Mouse (Mus musculus): ENCODE results near the gene Hivep3. TPM values are rescaled to one million over a fixed set of nuclear protein-coding genes. Genes with fewer than 3 reads are reported as not detected.

Hivep3 gene
- total RNA-seq, 2 experiments from 2014 or later, result 5.7 to 6.3 TPM

DNA sequence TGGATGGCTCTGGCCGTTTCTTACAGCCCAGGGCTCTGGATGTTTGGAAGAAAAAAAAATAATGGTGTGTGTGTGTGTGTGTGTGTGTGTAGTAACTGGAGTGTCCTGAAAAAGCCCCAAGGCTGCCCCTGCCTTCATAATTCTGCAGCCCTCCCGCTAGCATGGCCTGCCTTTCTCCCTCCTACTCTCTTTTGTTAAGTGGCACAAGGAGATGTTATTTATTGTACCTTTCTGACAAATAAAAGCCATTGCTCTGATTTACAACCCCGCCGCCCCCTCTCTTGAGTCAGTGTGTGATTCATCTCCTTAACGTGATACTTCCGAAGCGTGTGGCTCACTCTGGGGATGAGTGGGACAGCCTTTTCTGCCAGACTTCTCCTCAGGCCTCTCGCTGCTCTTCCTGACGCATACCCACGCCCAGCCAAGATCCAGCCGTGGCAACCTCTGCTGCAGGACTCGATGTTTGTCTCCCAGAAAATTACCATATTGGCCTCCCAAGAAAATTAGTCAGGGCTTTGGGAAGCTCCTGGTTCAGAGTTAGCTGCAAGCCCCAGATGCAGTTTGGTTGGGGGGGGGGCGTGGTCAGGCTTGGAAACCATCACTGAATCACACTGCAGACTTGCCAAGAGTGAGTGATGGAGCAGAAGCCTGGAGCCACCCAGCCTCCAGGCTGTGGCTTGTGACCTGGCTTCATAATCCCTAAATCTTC lies 199.1 kb downstream of the Hivep3 start:
- no peak for DNase-seq
- intact Hi-C loops (cut with DNase I), result no loop called here

DNA sequence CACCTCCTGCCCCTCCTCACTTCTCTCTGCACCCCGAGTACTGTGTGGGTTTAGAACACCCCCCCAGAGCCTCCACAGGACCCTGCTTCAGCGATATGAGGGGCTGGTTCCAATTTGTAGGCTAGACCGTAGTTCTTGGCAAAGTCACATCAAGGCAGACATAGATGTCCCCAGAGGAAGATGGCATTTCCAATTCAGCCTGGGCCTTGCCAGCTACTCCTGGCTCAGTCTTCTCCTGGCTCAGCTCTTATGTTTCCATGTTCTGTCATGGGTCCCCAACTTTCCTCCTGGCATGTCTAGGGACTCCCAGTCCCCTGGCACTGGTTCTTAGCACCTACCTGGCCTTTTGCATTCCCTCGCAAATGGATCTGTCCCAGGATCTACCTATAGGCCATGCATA lies 201.3 kb downstream of the Hivep3 start:
- no peak for DNase-seq
- intact Hi-C loops (cut with DNase I), result no loop called here

DNA sequence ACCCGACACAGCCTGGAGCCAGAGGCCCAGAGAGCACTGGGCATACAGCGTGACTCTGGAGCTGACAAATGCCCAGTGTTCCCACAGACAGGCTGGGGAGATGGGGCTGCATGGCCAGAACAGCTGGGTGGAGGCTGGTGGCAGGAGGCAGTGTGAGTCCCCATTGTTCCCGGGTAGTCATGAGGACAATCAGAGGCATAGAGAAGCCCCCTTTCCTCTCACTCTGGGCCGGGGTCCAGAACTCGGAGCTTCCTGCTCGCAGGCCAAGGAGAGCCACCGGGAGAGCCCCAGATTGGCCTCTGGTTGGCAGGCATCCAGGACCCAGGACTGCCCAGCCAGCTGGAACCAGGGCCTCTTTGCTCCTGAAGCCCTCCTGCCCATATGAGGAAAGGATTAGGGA lies 204.3 kb downstream of the Hivep3 start:
- DNase-seq, result peak; percentile 39 to 61

DNA sequence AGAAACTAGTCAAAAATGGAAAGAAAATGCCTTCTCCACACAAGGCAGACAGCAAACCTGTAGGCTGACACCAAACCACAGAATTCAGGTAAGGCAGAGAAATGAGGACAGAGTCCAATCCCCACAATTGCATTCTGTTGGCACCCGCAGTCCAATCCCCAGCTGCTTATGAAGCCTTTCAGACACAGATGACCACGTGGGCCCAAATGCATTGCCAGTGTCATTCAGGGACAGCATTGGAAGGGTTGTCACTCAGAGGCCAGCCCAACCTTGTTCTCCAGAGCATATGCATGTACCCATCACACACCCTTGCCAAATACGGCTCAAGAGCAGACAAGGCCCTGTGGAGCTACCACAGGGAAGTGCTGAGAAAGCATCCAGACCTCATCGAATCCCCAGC lies 204.9 kb downstream of the Hivep3 start:
- no peak for DNase-seq
- intact Hi-C loops (cut with DNase I), result no loop called here

More for the DNA sequence above, 204.3 kb downstream of the Hivep3 start:
- intact Hi-C loops (cut with DNase I), result no loop called here

DNA sequence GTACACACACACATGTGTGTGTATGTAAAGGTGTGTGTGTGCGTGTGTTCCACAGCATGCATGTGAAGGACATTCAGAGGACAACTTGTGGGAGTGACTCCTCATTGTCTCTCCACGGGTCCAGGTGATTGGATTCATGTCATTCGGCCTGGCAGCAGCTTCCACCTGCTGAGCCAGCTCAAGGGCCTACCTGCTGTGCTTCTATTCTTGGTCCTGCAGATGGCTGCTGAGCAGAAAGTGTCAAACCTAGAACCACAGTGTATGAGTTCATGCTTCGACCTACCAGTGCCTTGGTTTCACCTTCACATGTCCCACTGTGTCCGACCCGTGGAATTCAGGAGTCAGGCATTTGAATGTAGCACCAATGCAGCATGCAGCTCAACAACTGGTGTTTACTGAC lies 206.2 kb downstream of the Hivep3 start:
- intact Hi-C loops (cut with DNase I), result no loop called here
- no peak for DNase-seq

DNA sequence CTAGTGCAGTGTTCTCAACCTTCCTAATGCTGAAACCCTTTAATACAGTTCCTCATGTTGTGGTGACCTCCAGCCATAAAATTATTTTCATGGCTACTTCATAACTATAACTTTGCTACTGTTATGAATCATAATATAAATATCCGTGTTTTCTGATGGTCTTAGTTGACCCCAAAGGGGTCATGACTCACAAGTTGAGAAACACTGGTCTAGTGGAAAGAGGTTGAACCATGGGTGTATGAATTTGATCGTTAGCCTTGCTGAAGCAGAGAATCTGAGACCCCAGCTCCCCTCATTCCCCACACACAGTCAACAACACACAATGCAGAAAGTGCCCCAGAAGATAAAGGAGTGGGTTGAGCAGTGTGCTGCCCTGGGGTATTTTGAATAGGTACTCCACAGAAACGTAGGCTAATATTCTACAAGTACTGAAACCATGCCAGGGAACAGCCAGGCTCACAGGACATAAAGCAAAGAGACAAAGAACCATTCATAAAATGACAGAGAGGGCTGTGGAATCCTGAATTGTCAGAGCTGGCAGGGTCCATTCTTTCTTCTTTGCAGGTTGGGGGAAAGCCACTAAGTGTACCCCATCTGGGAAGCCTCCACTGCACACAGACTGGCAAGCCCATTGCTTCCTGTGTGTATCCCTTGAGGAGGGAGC lies 212.8 kb downstream of the Hivep3 start:
- DNase-seq, result no peak
- intact Hi-C loops (cut with DNase I), result no loop called here

DNA sequence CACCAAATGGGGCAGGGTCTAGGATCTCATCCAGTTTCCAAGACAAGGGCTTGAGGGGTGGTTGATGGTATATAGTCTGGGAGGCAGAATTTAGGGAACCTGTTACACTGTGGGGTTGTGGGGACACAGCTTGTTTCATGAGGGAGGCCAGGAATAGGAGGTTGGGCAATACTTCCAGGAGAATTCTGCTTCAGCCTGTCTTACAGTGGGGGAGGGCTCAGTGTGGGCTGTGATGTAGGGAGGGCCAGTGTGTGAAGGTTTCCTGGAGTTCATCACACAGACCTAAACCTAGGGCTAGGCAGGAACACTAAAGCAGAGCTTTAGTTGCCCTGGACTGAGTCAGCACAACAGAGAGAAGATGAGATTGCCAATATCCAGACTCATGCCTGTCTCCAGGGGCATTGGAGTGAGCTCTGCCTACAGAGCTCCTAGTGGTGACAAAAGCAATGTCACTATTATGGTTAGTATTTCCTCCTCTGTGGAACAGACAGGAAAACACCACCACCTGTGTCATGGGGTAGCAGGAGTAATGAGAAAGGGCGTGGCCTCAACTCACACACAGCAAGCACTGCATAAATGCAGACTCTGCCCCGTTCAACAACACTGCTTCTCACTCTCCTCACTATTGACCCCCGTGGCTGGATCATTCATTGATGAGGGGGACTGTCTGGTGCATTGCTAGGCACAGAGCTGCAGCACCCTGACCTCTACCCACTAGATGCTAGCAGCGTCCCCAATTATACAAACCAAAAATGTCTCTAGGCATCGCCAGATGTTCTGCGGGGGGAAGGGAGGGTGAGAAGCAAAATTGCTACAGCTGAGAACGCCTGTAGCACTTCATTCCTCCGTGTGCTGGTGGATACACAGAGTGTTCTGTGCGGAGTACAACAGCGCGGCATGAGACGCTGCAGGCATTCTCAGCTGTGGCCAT lies 213.9 kb downstream of the Hivep3 start:
- DNase-seq, result no peak
- intact Hi-C loops (cut with DNase I), result no loop called here

DNA sequence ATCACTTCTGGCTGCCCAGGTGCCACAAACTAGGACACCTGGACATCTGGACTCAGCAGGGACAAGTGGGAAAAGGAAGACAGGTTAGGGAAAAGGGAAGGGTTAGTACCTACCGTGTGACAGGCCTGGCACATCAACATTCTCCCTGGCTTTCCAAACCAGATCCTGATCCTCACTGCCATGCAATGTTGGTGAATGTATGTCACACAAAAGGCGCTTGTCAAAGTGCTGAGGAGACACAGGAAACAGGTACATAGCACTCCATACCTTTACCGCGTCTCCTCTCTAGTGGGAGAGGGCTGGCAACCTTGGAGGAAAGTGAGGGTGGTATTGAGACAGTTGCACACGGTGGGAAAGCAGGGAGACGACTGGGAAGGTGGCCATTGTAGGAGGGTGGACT lies 214.8 kb downstream of the Hivep3 start:
- DNase-seq, result no peak
- intact Hi-C loops (cut with DNase I), result no loop called here

DNA sequence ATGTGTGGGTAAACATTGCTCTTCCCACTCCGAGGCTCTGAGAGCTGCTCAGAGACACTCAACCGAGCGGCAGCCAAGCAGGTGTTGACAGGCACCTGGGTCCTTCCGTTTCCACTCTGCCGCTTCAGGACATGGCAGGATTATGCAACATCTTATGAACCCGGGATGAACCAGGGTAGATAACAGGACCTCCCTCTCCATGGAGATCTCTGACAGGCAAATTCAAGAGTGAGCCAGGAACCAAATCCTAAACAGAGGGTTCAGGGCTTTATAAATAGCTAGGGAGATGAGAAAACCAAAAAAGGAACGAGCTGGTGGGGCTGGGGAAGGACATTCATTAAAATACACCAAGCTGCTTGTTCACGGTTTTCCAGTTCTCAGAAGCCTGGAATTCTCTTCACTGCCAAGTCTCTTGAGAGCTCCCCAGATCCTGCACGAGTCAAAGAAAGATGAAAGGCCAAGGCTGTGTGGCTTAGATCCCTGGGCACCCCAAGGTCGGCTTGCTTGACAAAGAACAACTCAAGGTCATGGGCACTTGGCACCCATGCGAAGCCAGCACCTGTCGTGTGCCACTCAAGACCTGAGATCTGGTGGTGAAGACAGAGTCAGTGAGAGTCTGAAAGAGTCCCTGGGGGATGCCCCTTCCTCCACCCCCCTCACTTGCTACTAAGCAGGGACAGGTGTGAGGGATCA lies 215.5 kb downstream of the Hivep3 start:
- intact Hi-C loops (cut with DNase I), result no loop called here
- DNase-seq, result no peak

DNA sequence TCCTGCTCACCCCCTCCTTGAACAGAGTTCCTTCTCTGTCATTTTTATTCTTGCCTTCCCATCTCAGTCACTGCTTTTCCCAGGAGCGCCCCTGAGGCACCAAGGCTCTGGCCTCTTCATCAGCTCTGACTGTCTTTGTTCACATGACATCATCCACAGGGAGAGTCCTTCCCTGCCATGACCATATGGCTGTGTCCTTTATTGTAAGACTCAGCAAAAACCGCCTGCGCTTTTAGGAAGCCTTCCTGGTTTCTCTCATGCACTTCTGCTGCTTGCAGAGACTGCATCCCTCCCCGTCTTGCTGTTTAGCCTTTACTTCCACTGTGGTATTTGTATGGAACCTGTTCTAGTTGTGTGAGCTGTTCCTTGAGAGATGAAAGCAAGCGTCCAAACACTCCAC lies 216.6 kb downstream of the Hivep3 start:
- DNase-seq, result no peak
- intact Hi-C loops (cut with DNase I), result no loop called here

DNA sequence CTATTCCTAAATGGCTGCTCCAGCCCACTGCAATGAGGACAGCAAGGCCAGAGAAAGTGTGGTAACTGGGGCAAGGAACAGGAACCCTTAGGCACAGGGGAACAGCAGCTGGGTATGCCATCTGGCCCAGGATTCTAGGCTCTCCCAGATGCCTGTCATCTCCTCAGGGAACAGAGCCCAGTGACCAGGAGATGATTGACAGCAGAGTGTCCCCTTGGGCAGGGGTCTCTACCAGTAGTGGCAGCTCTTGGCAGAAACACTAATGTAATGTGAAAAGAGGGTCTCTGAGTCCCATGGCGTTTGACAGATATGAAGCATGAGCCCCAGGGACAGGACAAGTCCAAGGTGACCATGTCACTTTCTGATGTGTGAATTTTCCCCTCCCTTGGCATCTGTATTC lies 217.5 kb downstream of the Hivep3 start:
- intact Hi-C loops (cut with DNase I), result no loop called here
- no peak for DNase-seq

DNA sequence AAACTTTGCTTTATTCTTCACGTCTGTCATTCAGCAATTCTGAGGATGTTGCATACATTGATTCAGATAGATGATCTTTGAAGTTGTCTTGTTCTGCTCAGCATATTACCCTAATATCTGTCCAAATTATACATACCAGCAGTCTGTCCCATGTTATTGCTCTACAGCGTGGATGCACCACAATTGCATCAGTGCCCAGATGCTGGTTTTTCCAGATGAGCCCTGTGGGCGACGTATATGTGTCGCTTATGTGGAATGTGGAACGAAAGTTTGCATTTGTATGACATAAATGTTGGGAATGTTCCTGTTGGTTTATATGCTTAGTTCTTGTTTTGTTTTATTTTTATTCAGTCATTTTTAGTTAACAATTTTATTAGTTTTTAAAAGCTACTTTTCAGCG lies 221.4 kb downstream of the Hivep3 start:
- intact Hi-C loops (cut with DNase I), result no loop called here
- no peak for DNase-seq

DNA sequence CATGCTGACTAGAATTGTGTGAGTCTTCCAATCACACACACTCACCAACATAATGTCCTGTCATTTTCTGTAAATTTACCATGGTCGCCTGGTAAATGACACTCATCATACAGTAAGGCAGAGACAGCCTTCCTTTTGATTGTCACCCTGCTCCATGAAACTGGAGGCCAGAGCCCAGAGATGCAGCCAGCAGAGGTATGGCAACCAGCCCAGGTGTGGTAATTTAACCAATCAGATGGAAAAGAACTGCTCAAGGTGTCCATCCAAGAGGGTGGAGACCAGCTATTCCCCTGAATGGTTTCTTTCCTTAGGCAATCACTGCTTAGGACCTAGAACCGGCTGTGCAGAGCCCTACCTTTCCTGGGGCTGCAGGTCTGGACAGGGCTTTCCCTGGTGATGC lies 224.4 kb downstream of the Hivep3 start:
- intact Hi-C loops (cut with DNase I), result no loop called here
- no peak for DNase-seq

DNA sequence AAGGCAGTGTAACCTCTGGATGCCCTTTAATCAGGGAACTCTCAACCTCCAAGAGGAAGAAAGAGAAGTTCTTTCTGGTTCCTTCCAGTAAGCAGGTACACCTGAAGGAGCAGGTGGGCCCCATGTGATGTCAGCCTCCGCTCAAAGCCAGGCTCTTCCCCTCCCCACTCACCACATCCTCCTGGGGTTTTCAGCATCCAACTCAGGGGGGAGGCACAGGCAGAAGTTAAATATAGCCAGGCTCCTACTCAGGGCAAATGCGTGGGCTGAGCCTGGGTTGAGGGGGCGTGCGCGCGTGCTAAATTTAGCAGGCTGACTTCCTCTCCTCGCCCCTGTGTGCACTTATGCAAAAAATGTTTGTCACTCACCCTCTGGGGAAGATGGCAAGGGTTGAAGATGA lies 225.7 kb downstream of the Hivep3 start:
- intact Hi-C loops (cut with DNase I), result no loop called here
- DNase-seq, result no peak

DNA sequence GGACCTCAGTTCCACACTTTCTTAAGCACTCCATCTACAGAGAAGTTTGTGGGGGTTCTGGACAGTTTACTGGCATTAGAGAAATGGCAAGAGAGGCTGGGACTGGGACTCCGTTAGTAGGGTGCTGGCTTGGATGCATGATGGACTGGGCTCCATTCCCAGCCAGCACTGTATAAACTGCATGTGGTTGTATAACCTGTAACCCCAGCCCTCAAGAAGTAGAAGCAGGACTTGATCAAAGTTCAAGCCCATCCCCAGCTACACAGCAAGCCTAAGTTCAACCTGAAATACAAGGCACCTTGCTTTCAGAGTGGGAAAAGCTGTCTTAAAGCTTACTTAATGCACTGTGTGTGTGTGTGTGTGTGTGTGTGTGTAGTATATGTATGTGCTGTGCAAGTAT lies 226.3 kb downstream of the Hivep3 start:
- DNase-seq, result no peak
- intact Hi-C loops (cut with DNase I), result loop anchor here (5.0 kb wide), 1 partner anchor 142 kb away; no protein-coding TSS in a partner anchor

DNA sequence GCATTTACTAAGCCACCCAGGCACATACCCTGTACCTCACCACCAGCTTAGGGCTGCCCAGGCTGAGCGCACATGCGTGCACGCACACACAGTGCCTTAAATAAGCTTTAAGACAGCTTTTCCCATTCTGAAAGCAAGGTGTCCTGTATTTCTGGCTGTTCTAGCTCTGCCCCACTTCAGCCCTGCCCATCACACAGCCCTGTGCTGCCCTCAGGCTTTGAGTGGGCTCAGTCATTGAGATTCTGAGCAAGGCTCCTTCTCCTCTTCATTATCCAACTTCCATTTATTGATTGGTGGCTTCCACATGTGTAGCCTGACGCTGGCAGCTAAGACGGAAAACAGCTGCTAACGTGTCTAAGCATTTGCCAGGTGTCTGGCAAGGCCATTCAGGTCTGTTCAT lies 226.9 kb downstream of the Hivep3 start:
- intact Hi-C loops (cut with DNase I), result loop anchor here (5.0 kb wide), 1 partner anchor 142 kb away; no protein-coding TSS in a partner anchor
- no peak for DNase-seq

DNA sequence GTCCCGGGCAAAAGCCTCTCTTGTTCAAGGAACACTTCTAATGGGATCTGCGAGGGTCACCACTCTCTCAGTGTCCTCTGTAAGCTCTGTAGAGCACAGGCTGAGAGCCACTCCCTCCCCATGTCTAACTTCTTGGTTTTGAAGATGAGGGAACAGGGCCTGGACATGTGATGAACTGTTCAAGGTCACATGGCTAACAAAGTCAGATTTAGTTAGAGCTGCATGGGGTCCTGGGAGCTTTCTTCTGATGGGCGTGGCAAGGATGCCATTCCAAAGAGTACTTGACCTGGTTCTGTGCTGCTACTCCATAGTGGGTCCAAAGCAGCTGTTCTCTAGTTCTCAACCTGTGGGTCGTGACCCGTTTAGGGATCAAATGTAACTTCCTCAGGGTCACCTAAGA lies 227.6 kb downstream of the Hivep3 start:
- DNase-seq, result no peak
- intact Hi-C loops (cut with DNase I), result loop anchor here (5.0 kb wide), 1 partner anchor 141 kb away; no protein-coding TSS in a partner anchor

DNA sequence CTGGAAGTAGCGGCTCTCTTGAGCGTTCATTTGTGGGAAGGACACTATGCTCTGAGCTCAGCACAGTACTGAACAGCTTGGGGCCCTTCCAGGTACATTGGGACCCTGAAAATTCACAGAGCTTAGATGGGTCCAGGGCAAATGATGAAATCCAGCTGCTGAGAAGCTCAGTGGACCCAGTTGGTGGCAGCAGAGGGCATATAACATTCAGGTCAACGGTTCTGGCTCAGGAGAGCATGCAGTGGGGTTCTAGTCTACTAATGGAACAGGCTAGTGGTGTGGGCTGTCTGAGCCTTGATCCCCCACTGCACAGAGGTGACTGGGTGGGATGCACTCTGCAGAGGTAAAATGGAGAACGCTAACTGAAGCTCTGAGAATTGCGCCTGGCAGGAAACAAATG lies 228.5 kb downstream of the Hivep3 start:
- intact Hi-C loops (cut with DNase I), result loop anchor here (5.0 kb wide), 1 partner anchor 140 kb away; no protein-coding TSS in a partner anchor
- DNase-seq, result no peak

DNA sequence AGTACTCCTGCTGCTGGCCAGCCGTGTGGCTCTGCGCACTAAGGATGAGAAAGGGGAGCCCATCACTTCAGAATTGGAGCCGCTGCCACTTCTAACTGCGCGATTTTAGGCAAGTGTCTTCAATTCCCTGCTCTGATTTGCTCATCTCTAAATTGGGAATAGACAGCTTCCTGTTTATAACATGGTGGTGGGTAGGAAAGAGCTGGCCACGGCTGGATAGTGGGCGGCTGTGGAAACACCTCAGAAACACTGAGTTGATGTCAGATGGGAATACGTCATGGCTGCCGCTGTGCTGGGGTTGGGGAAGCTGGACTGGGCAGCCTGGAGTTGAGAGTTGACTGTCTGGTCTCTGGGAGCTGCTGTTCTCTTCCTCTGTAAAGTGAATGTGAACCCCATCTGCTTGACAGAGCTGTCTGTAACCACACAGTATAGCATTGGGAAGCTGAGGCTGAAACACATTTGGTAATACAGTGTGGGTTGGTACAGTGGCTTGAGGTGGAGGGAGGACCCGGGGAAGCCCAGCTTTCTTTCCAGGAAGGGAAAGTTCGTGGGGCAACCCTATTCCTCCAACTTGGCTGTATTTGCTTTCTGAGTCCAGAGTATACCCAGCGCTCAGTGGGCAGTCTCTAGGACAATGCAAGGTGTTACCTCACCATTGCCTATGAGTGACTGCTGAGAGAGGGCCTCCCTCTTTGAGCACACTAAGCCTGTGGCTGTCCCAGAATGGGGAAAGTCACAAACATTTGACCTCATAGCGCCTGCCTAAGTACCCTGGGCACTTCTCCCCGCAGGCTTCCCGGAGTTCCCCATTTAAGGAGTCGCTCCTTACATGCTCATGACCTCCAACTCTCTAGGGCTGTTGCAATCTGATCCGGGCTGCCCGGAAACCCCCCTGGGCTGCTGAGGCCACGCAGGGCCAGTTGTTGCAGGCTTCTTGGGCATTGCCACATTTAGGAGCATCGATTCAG lies 232.8 kb downstream of the Hivep3 start:
- DNase-seq, result peak; percentile 33 to 34
- intact Hi-C loops (cut with DNase I), result no loop called here

Measured in heart, postnatal 36 days (tissue).